7 mouse cellular contexts compared by ENCODE assay signal in the genomic region with DNA sequence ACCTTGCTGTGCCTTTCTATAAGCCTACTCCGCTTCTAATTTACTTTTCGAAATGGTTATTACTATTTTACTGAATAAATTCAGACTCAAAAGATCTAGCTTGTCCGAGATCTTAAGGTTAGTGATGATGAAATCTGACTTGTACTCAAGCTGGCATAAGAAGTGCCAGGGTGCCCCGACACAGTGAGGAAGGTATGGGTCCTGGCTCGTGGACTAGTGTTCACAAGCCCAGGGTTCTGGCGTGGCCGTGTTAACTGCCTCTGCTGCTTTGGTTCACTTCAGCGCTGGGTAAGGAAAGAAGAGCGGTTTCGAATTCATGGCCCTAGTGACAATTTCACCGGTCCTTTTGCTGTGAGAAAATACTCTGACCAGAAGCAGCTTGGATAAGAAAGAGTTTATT. TPM values are rescaled to one million over a fixed set of nuclear protein-coding genes. Genes with fewer than 3 reads are reported as not detected.
DNase-seq lines count a peak whose midpoint lies in the region; ATAC-seq lines count a peak whose summit lies in the region.

No protein-coding gene starts in this region.

- H3K36me3 ChIP-seq in kidney, embryonic 15.5 days: no peaks in the 10 kb centered on the region
- no peaks in the 10 kb centered on the region for H3K36me3 ChIP-seq in embryonic facial prominence, embryonic 13.5 days
- H3K36me3 ChIP-seq in hindbrain, embryonic 12.5 days: no peaks in the 10 kb centered on the region
- no peaks in the 10 kb centered on the region for H3K36me3 ChIP-seq in midbrain, embryonic 13.5 days

- WGBS in kidney, embryonic 15.5 days: 86% methylated on average over 11 of the region's 11 CpGs
- 79% methylated on average over 11 of the region's 11 CpGs for WGBS in embryonic facial prominence, embryonic 13.5 days
- WGBS in hindbrain, embryonic 12.5 days: 83% methylated on average over 11 of the region's 11 CpGs
- 85% methylated on average over 11 of the region's 11 CpGs for WGBS in midbrain, embryonic 13.5 days

- DNase-seq in kidney, adult 18-20 months: no peak
- DNase-seq in frontal cortex, postnatal 10 days (ENCODE audit: low spot score in 2 of 2): no peak

- peaks cover 36% of the 10 kb centered on the region for H3K27me3 ChIP-seq in kidney, embryonic 15.5 days
- peaks cover 53% of the 10 kb centered on the region for H3K27me3 ChIP-seq in embryonic facial prominence, embryonic 13.5 days
- peaks cover 48% of the 10 kb centered on the region for H3K27me3 ChIP-seq in hindbrain, embryonic 12.5 days
- peaks cover 60% of the 10 kb centered on the region for H3K27me3 ChIP-seq in midbrain, embryonic 13.5 days

- H3K4me3 ChIP-seq in kidney, embryonic 15.5 days (replicated peaks): peak overlapping the region; percentile 69
- peak overlapping the region; percentile 67; the same call in 1 of the 2 replicates for H3K4me3 ChIP-seq in embryonic facial prominence, embryonic 13.5 days
- H3K4me3 ChIP-seq in hindbrain, embryonic 12.5 days: no peak overlapping the region
- H3K4me3 ChIP-seq in midbrain, embryonic 13.5 days (replicated peaks): peak overlapping the region; percentile 67

- ATAC-seq in kidney, embryonic 15.5 days (replicated peaks; ENCODE audit: low FRiP score): no peak
- no peak for ATAC-seq in embryonic facial prominence, embryonic 13.5 days (ENCODE audit: insufficient number of reproducible peaks, insufficient read depth, low FRiP score, low TSS enrichment, low read depth)
- no peak for ATAC-seq in hindbrain, embryonic 12.5 days (ENCODE audit: low FRiP score)
- ATAC-seq in midbrain, embryonic 13.5 days: no peak
- ATAC-seq in erythroid progenitor cell, adult 5-6 weeks (replicated peaks; ENCODE audit: low FRiP score, poor library complexity, severe bottlenecking): no peak

- no peak overlapping the region for H3K27ac ChIP-seq in kidney, embryonic 15.5 days
- H3K27ac ChIP-seq in embryonic facial prominence, embryonic 13.5 days: no peak overlapping the region
- H3K27ac ChIP-seq in hindbrain, embryonic 12.5 days: no peak overlapping the region
- H3K27ac ChIP-seq in midbrain, embryonic 13.5 days: no peak overlapping the region

- H3K9me3 ChIP-seq in kidney, embryonic 15.5 days (replicated peaks): no peaks in the 10 kb centered on the region
- H3K9me3 ChIP-seq in embryonic facial prominence, embryonic 13.5 days: no peaks in the 10 kb centered on the region
- H3K9me3 ChIP-seq in hindbrain, embryonic 12.5 days (replicated peaks): no peaks in the 10 kb centered on the region
- H3K9me3 ChIP-seq in midbrain, embryonic 13.5 days: no peaks in the 10 kb centered on the region

- H3K9ac ChIP-seq in kidney, embryonic 15.5 days: no peak overlapping the region
- H3K9ac ChIP-seq in embryonic facial prominence, embryonic 13.5 days: no peak overlapping the region
- no peak overlapping the region for H3K9ac ChIP-seq in hindbrain, embryonic 12.5 days
- H3K9ac ChIP-seq in midbrain, embryonic 13.5 days (replicated peaks): no peak overlapping the region

- H3K4me1 ChIP-seq in kidney, embryonic 15.5 days: peaks cover 32% of the 10 kb centered on the region
- peaks cover 20% of the 10 kb centered on the region for H3K4me1 ChIP-seq in embryonic facial prominence, embryonic 13.5 days
- H3K4me1 ChIP-seq in hindbrain, embryonic 12.5 days: peaks cover 17% of the 10 kb centered on the region
- H3K4me1 ChIP-seq in midbrain, embryonic 13.5 days (replicated peaks): peaks cover 24% of the 10 kb centered on the region

- peak overlapping the region; percentile 98 for H3K4me2 ChIP-seq in kidney, embryonic 15.5 days
- peak overlapping the region; percentile 99 for H3K4me2 ChIP-seq in embryonic facial prominence, embryonic 13.5 days
- H3K4me2 ChIP-seq in hindbrain, embryonic 12.5 days (replicated peaks): peak overlapping the region; percentile 100; the same call in 1 of the 2 replicates
- H3K4me2 ChIP-seq in midbrain, embryonic 13.5 days (replicated peaks): peak overlapping the region; percentile 95

RNA-seq across cellular contexts. Expression of a gene that starts 0.9 kb away (rescaled TPM):
- 7.3 and 7.9 TPM in 2 replicates for polyA plus RNA-seq in kidney, embryonic 15.5 days (2015; fragmentation: Nextera tagmentation; extraction: Ambion mirVana)
- 2.0 and 3.7 TPM in 2 replicates for polyA plus RNA-seq in embryonic facial prominence, embryonic 13.5 days (2015; fragmentation: Nextera tagmentation; extraction: Ambion mirVana)
- polyA plus RNA-seq in hindbrain, embryonic 12.5 days (2016; fragmentation: Nextera tagmentation; extraction: Ambion mirVana): 2.8 and 3.2 TPM in 2 replicates
- polyA plus RNA-seq in midbrain, embryonic 13.5 days (2015; fragmentation: Nextera tagmentation; extraction: Ambion mirVana): 1.5 and 1.6 TPM in 2 replicates
- 16.3 and 17.7 TPM in 2 replicates for total RNA-seq in erythroid progenitor cell, adult 5-6 weeks (2015; ENCODE audit: low replicate concordance)
- total RNA-seq in erythroid progenitor cell, adult 5-6 weeks (2017; ENCODE audit: low replicate concordance): 14.5 and 17.5 TPM in 2 replicates
